Mouse (Mus musculus): ENCODE data around the gene Slc16a12. TPM values are rescaled to one million over a fixed set of nuclear protein-coding genes. Genes with fewer than 3 reads are reported as not detected.

Gene Slc16a12
- polyA plus RNA-seq, 1 experiment: 2.8 TPM

- no peak for DNase-seq (ENCODE audit: low read depth)
- no peak for TF ChIP-seq POLR2A (IDR thresholded peaks at IDR 0.05; ENCODE audit: borderline replicate concordance, extremely low read depth, insufficient read depth, insufficient read length, poor library complexity, severe bottlenecking)
- no peak for TF ChIP-seq CTCF (IDR thresholded peaks at IDR 0.05; ENCODE audit: borderline replicate concordance, extremely low read depth, insufficient read depth, insufficient read length)
Measured at GRCm38 (mm10) chr19:34633484-34633883, 113.6 kb downstream of the Slc16a12 start.

GRCm38 (mm10) chr19:34631487-34631886 is 115.6 kb downstream of the Slc16a12 start:
- TF ChIP-seq CTCF (IDR thresholded peaks at IDR 0.05; ENCODE audit: borderline replicate concordance, extremely low read depth, insufficient read depth, insufficient read length) (no peak), POLR2A (IDR thresholded peaks at IDR 0.05; ENCODE audit: borderline replicate concordance, extremely low read depth, insufficient read depth, insufficient read length, poor library complexity, severe bottlenecking) (no peak)
- no peak for DNase-seq (ENCODE audit: low read depth)

DNA sequence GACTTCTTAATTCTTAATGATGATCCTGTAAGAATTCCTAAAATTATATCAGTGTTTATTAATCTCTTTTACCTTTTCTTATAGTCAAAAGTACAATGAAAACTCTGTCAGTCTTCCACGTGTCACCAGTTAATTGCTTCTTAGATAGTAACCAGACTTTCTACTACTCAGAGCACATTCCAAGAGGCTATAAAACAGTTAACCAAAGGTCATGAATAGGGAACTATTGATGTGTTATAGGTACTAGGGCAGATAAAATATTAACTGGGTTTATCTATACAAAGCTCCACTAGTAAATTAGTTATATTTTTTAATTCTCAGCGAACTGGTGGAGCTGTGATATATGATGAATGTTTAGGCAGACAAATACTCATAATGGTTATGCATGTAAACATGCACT is 119.6 kb downstream of the Slc16a12 start:
- no peak for TF ChIP-seq CTCF (IDR thresholded peaks at IDR 0.05; ENCODE audit: borderline replicate concordance, extremely low read depth, insufficient read depth, insufficient read length)
- TF ChIP-seq POLR2A (IDR thresholded peaks at IDR 0.05; ENCODE audit: borderline replicate concordance, extremely low read depth, insufficient read depth, insufficient read length, poor library complexity, severe bottlenecking): no peak
- DNase-seq (ENCODE audit: low read depth): no peak

GRCm38 (mm10) chr19:34624663-34625062 is 122.4 kb downstream of the Slc16a12 start:
- DNase-seq (ENCODE audit: low read depth): no peak
- TF ChIP-seq CTCF (IDR thresholded peaks at IDR 0.05; ENCODE audit: borderline replicate concordance, extremely low read depth, insufficient read depth, insufficient read length): no peak
- no peak for TF ChIP-seq POLR2A (IDR thresholded peaks at IDR 0.05; ENCODE audit: borderline replicate concordance, extremely low read depth, insufficient read depth, insufficient read length, poor library complexity, severe bottlenecking)

GRCm38 (mm10) chr19:34623781-34624180 is 123.3 kb downstream of the Slc16a12 start:
- no peak for DNase-seq (ENCODE audit: low read depth)
- TF ChIP-seq CTCF (IDR thresholded peaks at IDR 0.05; ENCODE audit: borderline replicate concordance, extremely low read depth, insufficient read depth, insufficient read length): no peak
- TF ChIP-seq POLR2A (IDR thresholded peaks at IDR 0.05; ENCODE audit: borderline replicate concordance, extremely low read depth, insufficient read depth, insufficient read length, poor library complexity, severe bottlenecking): no peak

DNA sequence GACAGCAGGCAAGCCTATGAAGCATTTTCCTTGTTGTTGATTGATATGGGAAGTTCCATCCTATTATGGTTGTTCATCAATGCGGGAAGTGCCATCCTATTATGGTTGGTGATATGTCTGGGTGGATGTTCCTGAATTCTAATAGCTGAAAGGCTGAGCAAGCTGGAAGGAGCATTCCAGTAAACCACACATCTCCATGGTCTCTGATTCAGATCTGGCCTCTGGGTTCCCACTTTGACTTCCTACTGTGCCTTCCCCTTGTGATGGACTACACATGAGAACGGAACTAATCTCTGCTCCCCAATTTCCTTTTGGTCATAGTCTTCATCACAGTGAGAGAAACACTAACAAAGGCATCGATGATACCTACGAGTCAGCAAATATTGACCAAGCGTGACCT is 126.2 kb downstream of the Slc16a12 start:
- TF ChIP-seq CTCF (IDR thresholded peaks at IDR 0.05; ENCODE audit: borderline replicate concordance, extremely low read depth, insufficient read depth, insufficient read length): no peak
- no peak for TF ChIP-seq POLR2A (IDR thresholded peaks at IDR 0.05; ENCODE audit: borderline replicate concordance, extremely low read depth, insufficient read depth, insufficient read length, poor library complexity, severe bottlenecking)
- DNase-seq (ENCODE audit: low read depth): no peak

Other genes starting within 250 kb of the Slc16a12 start
- gene Lipa, start 219.8 kb downstream of the Slc16a12 start, polyA plus RNA-seq (2012; rRNA removed): 18.9 and 20.0 TPM in 2 replicates
- gene Ifit2, start 196.6 kb downstream of the Slc16a12 start, polyA plus RNA-seq (2012; rRNA removed): 2.8 and 2.9 TPM in 2 replicates
- 0.37 and 0.77 TPM in 2 replicates for gene Ifit3, start 163.8 kb downstream of the Slc16a12 start, polyA plus RNA-seq (2012; rRNA removed)
- gene Ifit1bl1, start 145.3 kb downstream of the Slc16a12 start, polyA plus RNA-seq (2012; rRNA removed): 0.37 and 0.55 TPM in 2 replicates
- 0.05 and 0.08 TPM in 2 replicates for gene Ifit3b, start 139.3 kb downstream of the Slc16a12 start, polyA plus RNA-seq (2012; rRNA removed)
- 0.09 and 0.19 TPM in 2 replicates for gene Ifit1bl2, start 106.5 kb downstream of the Slc16a12 start, polyA plus RNA-seq (2012; rRNA removed)
- gene Ifit1, start 106.4 kb downstream of the Slc16a12 start, polyA plus RNA-seq (2012; rRNA removed): 0.08 and 0.21 TPM in 2 replicates
- gene Pank1, start 132.2 kb upstream of the Slc16a12 start, polyA plus RNA-seq (2012; rRNA removed): 2.3 and 6.6 TPM in 2 replicates
- gene Kif20b, start 175.1 kb upstream of the Slc16a12 start, polyA plus RNA-seq (2012; rRNA removed): 8.6 and 9.0 TPM in 2 replicates

All from brain, embryonic 14.5 days (tissue).